Mouse (Mus musculus) midbrain, embryonic 15.5 days (tissue): Measurements from ENCODE around the gene Rexo4. TPM values are rescaled to one million over a fixed set of nuclear protein-coding genes. Genes with fewer than 3 reads are reported as not detected.

Source experiments
- ATAC-seq: fragments of 200-750 bp; cut with Nextera tagmentation; replicated peaks from 2 replicates; pipeline ENCODE4 v1.8.0; 2017; ENCODE audit warnings: moderate TSS enrichment
- H3K27ac ChIP-seq: fragments of 300-500 bp; sonication (generic); 2 replicates; pipeline ENCODE4 v1.5.1; 2015; ENCODE audit warnings: mild to moderate bottlenecking, inconsistent platforms
- H3K27me3 ChIP-seq: fragments of 300-500 bp; sonication (generic); replicated peaks from 2 replicates; pipeline ENCODE4 v1.6.1; 2015; ENCODE audit warnings: inconsistent platforms
- H3K36me3 ChIP-seq: fragments of 300-500 bp; sonication (generic); replicated peaks from 2 replicates; pipeline ENCODE4 v1.6.1; 2015; ENCODE audit warnings: inconsistent platforms
- H3K4me1 ChIP-seq: fragments of 300-500 bp; sonication (generic); 2 replicates; pipeline ENCODE4 v1.6.1; 2015; ENCODE audit warnings: inconsistent platforms
- H3K4me2 ChIP-seq: fragments of 300-500 bp; sonication (generic); 2 replicates; pipeline ENCODE4 v1.6.1; 2015; ENCODE audit warnings: inconsistent platforms, mild to moderate bottlenecking, moderate library complexity
- H3K4me3 ChIP-seq: fragments of 300-500 bp; sonication (generic); 2 replicates; pipeline ENCODE4 v1.5.1; 2015; ENCODE audit warnings: mild to moderate bottlenecking, inconsistent platforms
- H3K9ac ChIP-seq: fragments of 300-500 bp; sonication (generic); 2 replicates; pipeline ENCODE4 v1.6.1; 2015; ENCODE audit warnings: mild to moderate bottlenecking, inconsistent platforms
- H3K9me3 ChIP-seq: fragments of 300-500 bp; sonication (generic); 2 replicates; pipeline ENCODE4 v1.6.1; 2016; ENCODE audit warnings: inconsistent platforms
- WGBS: fragments of 180-500 bp; shearing (Covaris S2); methylation state at CpG from one replicate; pipeline ENCODE4 v1.1.7; 2015; ENCODE audit warnings: mixed read lengths; 5-methylcytosine and 5-hydroxymethylcytosine counted together
- polyA plus RNA-seq: library from polyadenylated mRNA; unstranded; fragments of >200 nt; fragmentation: Nextera tagmentation; extraction: Ambion mirVana; gene quantifications from 2 replicates; pipeline ENCODE4 v1.2.1, GENCODE M21; 2015

Rexo4 gene
- polyA plus RNA-seq, result 36.8 and 38.8 TPM in 2 replicates

DNA sequence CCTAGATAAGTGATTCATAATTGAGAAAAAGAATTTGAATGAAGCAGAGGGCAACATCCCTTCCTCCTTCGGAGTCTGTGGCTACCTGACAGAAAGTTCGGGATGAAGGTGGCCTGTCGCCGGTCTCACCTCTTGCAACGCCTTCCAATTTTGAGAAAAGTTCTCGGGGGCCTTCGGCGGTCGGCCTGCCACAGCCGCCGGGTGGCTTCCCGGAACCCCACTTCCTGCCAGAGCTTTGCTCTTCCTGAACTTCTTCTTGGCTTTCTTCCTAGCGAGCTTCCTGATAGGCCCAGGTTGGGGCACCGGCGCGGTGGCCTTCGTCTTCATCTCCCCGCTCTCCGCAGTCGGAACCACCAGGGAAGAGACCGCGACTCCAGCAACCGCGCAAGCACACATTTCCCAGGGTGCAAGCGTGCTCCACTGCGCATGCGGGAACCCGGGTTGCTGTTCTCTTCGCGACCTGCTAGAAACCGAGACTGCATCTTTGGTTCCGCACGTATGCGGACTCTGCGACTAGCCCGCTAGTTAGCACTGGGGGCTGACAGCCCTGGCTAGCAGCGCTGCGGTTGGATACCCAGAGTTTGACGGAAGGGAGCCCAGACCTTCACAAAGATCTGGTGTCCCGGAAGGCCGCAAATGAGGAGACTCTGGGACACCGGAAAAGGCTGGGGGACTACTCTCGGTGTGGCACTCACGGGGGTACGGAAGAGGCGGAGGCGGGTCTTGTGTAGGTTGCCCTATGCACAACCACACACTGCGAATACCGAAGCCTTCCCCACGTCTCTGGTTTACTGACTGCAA is at the start of gene Rexo4:
Gene Rexo4 (minus strand): TSS at position 464 of the 801 bp plus-strand sequence.
- peaks cover 5% of the 10 kb centered on the region for H3K36me3 ChIP-seq
- no peaks in the 10 kb centered on the region for H3K27me3 ChIP-seq
- peak within 1 kb of the TSS; percentile 99 for H3K27ac ChIP-seq
- H3K9me3 ChIP-seq, result no peaks in the 10 kb centered on the region
- under 1% methylated on average over 50 of the region's 50 CpGs for WGBS
- H3K4me2 ChIP-seq, result peak within 1 kb of the TSS; percentile 68
- H3K4me3 ChIP-seq, result peak within 1 kb of the TSS; percentile 90
- H3K9ac ChIP-seq, result peak within 1 kb of the TSS; percentile 92
- peaks cover 38% of the 10 kb centered on the region for H3K4me1 ChIP-seq
- ATAC-seq, result peak; percentile 98

DNA sequence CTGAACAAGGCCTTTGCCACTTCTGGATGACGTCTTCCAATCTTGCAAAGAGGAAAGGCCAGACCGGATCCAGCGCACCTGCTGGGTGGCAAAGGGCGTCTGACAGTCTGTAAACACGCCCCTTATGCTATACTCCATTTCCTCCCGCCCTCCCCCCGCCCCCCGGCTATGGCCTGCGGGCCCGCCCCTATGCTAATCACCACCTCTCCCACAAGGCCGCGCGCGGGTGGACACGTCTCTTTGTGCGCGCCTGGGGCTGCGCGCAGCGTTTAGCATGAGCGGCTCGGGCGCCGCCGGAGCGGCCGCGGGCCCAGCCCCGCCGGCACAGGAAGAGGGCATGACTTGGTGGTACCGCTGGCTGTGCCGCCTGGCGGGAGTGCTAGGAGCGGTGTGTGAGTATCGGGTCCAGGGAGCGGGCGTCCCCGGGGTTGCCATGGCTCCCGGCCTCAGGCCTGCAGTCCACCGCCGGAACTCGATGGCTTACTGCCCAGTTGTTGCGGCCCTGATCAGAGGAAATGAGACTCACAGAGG is 45.6 kb upstream of the Rexo4 start, which contains the start of gene Cacfd1:
Gene Cacfd1 (plus strand): TSS at position 213 of the 531 bp plus-strand sequence.
- peak within 1 kb of the TSS; percentile 65 for H3K4me3 ChIP-seq
- under 1% methylated on average over 41 of the region's 43 CpGs for WGBS
- peak; percentile 94 for ATAC-seq
- H3K27ac ChIP-seq, result peak within 1 kb of the TSS; percentile 85
- no peaks in the 10 kb centered on the region for H3K9me3 ChIP-seq
- H3K27me3 ChIP-seq, result no peaks in the 10 kb centered on the region
- peaks cover 9% of the 10 kb centered on the region; the same call in 1 of the 2 replicates for H3K36me3 ChIP-seq
- peak within 1 kb of the TSS; percentile 86 for H3K9ac ChIP-seq
- peak within 1 kb of the TSS; percentile 57 for H3K4me2 ChIP-seq
- peaks cover 23% of the 10 kb centered on the region for H3K4me1 ChIP-seq

DNA sequence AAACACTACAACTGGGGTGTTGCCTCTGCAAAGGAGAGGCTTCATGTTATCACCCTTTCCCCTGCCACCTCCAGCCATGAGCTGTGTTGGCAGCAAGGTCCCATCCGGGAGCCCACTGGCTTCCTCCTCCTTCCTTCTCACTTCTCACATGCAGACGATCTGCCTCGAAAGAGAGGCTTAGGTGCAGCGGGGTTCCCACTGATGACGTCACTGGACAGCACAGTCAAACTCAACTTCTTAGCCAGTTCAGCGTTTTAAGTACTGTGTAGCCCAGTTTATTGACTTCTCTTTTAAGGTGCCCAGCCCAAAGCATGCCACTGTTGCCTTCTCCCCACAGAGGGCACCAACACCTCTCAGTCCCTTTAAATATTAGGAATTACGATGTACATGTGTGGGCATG is 43.5 kb upstream of the Rexo4 start:
- no peaks in the 10 kb centered on the region for H3K36me3 ChIP-seq
- peaks cover 23% of the 10 kb centered on the region for H3K4me1 ChIP-seq
- no peak for ATAC-seq
- H3K4me3 ChIP-seq, result no peak overlapping the region
- H3K27ac ChIP-seq, result no peak overlapping the region
- WGBS, result 73% methylated on average over 7 of the region's 7 CpGs
- H3K4me2 ChIP-seq, result no peak overlapping the region
- H3K9me3 ChIP-seq, result no peaks in the 10 kb centered on the region
- H3K27me3 ChIP-seq, result no peaks in the 10 kb centered on the region
- H3K9ac ChIP-seq, result no peak overlapping the region

DNA sequence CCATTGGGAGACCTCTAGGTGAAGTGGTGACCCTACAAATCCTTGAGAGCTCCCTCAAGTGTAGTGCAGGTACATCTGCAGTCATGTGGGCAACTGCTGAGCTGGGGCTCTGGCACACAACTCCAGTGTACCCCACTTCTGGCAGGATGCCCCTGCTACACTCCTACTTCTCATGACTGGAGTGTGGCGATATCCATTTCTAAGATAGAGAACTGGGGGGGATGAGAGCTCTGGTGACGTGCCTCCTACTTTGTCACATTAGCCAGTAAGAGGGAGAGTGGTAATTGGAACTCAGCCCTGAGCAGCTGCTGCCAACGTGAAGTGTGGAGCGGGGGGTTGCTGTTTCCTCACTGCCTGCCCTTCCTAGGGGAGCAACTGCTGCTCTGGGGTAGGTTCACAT is 42.1 kb upstream of the Rexo4 start:
- Histone ChIP-seq H3K27me3 (no peaks in the 10 kb centered on the region), H3K27ac (no peak overlapping the region), H3K36me3 (no peaks in the 10 kb centered on the region), H3K9ac (no peak overlapping the region), H3K4me2 (no peak overlapping the region), H3K9me3 (no peaks in the 10 kb centered on the region), H3K4me3 (no peak overlapping the region), H3K4me1 (peaks cover 17% of the 10 kb centered on the region)
- no peak for ATAC-seq
- 73% methylated on average over 4 of the region's 4 CpGs for WGBS

DNA sequence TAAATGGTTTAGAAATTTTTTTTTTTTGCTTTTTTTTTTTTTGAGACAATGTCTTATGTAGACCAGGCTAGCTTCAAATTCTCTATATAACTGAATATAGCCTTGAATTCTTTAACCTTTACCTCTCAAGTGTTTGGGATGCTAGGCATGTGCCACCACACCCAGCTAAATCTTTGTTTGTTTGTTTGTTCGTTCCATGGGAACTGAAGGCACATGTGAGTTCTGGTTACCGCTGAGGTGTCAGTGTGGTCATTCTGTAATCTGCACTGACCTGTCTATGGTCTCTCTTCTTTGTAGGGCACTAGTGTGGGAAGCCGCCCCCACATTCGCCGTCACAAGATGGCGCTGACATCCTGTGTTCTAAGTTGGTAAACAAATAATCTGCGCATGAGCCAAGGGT is 33.8 kb upstream of the Rexo4 start:
- ATAC-seq, result no peak
- WGBS, result 94% methylated on average over 7 of the region's 7 CpGs
- H3K9ac ChIP-seq, result no peak overlapping the region
- no peaks in the 10 kb centered on the region for H3K36me3 ChIP-seq
- H3K27me3 ChIP-seq, result no peaks in the 10 kb centered on the region
- no peaks in the 10 kb centered on the region for H3K4me1 ChIP-seq
- H3K4me3 ChIP-seq, result no peak overlapping the region
- H3K9me3 ChIP-seq, result no peaks in the 10 kb centered on the region
- no peak overlapping the region for H3K27ac ChIP-seq
- H3K4me2 ChIP-seq, result no peak overlapping the region

DNA sequence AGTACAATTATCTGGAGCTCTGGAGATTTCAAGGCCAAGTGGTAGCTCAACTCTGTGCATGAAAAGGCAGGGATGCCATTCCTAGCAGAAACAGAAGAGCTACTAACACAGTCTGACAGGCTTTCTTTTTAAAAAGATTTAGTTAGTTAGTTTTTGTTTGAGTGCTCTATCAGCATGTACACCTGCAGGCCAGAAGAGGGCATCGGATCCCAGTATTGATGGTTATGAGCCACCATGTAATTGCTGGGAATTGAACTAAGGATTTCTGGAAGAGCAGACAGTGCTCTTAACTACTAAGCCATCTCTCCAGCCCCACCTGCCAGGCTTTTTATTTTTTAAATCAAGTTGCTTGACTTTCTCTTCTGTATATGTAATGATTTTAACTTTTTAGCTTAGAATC is 33.3 kb upstream of the Rexo4 start:
- H3K27me3 ChIP-seq, result no peaks in the 10 kb centered on the region
- no peaks in the 10 kb centered on the region for H3K36me3 ChIP-seq
- 76% methylated on average over 1 of the region's 1 CpGs for WGBS
- no peak overlapping the region for H3K4me3 ChIP-seq
- no peak overlapping the region for H3K9ac ChIP-seq
- no peak overlapping the region for H3K4me2 ChIP-seq
- H3K9me3 ChIP-seq, result no peaks in the 10 kb centered on the region
- H3K27ac ChIP-seq, result no peak overlapping the region
- no peaks in the 10 kb centered on the region for H3K4me1 ChIP-seq
- ATAC-seq, result no peak

DNA sequence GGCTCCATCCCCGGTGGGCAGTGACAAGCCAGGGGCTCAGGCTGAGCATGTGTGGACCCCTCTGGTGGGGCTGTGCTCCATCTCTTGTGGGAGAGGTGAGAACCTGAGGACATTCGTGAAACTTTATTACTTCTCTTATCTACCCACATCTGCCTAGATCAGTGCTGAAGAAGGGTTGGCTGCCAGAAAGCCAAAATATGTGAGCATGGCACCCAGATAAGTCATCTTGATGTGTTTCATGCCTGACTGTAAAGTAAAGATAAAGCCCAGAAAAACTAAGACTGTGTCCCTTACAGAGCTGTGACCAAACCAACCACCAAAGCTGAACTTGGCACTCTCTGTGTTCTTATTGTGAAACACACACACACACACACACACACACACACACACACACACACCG is 29.8 kb upstream of the Rexo4 start:
- no peak for ATAC-seq
- H3K4me3 ChIP-seq, result no peak overlapping the region
- H3K27me3 ChIP-seq, result no peaks in the 10 kb centered on the region
- 81% methylated on average over 3 of the region's 3 CpGs for WGBS
- H3K9me3 ChIP-seq, result no peaks in the 10 kb centered on the region
- H3K4me1 ChIP-seq, result no peaks in the 10 kb centered on the region
- H3K27ac ChIP-seq, result no peak overlapping the region
- no peaks in the 10 kb centered on the region for H3K36me3 ChIP-seq
- no peak overlapping the region for H3K4me2 ChIP-seq
- H3K9ac ChIP-seq, result no peak overlapping the region

DNA sequence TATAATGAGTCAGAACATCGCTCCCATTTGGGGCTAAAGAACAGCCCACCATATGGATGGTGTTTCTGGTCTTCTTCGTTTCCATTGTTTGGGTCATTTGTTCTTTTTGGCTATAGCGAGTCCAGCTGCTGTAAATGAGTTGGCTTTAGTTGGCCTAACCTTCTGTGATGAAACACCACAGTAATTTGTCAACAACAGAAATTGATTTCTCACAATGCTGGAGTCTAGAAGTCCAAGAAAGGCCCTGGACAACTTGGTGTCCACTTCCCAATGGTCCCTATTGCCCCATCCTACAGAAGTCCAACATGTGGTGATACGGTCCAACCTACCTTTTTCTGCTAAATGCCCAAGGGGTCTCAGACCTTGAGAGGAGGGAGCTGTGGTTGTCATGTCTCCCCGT is 20.5 kb upstream of the Rexo4 start:
- Histone ChIP-seq H3K36me3 (no peaks in the 10 kb centered on the region), H3K4me2 (no peak overlapping the region), H3K9me3 (no peaks in the 10 kb centered on the region), H3K27ac (no peak overlapping the region), H3K9ac (no peak overlapping the region), H3K27me3 (0 out of 2 replicates have a peak, but pooled peaks cover 3% of the 10 kb centered on the region), H3K4me1 (no peaks in the 10 kb centered on the region), H3K4me3 (no peak overlapping the region)
- ATAC-seq, result no peak
- 86% methylated on average over 5 of the region's 5 CpGs for WGBS

DNA sequence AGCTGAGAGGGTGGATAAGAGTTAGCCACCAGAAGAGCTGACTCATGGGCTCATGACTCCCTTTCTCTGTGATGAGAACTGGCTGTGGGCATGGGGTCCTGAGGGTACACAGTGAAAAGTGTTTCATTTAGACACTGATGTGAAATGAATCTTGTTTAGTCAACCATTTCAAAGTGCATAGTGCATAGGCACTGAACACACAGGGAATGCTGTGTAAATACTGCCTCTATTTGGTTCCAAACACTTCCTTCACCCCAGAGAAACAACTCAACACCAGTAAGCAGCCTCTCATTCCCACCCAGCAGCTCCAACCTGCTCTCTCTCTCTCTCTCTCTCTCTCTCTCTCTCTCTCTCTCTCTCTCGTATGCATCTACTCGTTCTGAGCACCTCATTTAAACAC is 20.0 kb upstream of the Rexo4 start:
- WGBS, result 69% methylated on average over 2 of the region's 2 CpGs
- no peak overlapping the region for H3K9ac ChIP-seq
- no peaks in the 10 kb centered on the region for H3K4me1 ChIP-seq
- H3K4me2 ChIP-seq, result no peak overlapping the region
- no peak overlapping the region for H3K27ac ChIP-seq
- 0 out of 2 replicates have a peak, but pooled peaks cover 3% of the 10 kb centered on the region for H3K27me3 ChIP-seq
- no peaks in the 10 kb centered on the region for H3K9me3 ChIP-seq
- H3K36me3 ChIP-seq, result no peaks in the 10 kb centered on the region
- no peak for ATAC-seq
- H3K4me3 ChIP-seq, result no peak overlapping the region

DNA sequence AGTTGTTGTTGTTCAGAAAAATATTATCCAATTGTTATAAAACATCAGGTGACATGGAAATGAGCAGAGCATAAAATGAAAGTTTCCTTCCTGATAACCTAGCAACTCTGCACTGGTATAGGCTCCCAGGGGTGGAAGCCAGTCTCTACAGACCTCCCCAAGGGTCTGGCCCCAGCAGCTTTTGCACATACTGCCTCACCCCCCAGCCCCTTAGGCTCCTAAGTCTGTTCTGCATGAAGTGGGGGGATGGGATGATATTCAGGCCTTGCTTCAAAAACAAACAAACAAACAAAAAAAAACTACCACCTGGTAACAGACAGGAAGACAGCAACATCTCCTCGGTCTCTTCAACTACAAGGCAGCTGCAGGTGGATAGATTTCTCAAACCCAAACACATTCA is 16.2 kb upstream of the Rexo4 start:
- H3K27ac ChIP-seq, result no peak overlapping the region
- ATAC-seq, result no peak
- no peaks in the 10 kb centered on the region for H3K9me3 ChIP-seq
- WGBS, result 70% methylated on average over 1 of the region's 1 CpGs
- no peak overlapping the region for H3K4me3 ChIP-seq
- H3K4me1 ChIP-seq, result no peaks in the 10 kb centered on the region
- no peak overlapping the region for H3K4me2 ChIP-seq
- H3K9ac ChIP-seq, result no peak overlapping the region
- 0 out of 2 replicates have a peak, but pooled peaks cover 3% of the 10 kb centered on the region for H3K27me3 ChIP-seq
- no peaks in the 10 kb centered on the region for H3K36me3 ChIP-seq

DNA sequence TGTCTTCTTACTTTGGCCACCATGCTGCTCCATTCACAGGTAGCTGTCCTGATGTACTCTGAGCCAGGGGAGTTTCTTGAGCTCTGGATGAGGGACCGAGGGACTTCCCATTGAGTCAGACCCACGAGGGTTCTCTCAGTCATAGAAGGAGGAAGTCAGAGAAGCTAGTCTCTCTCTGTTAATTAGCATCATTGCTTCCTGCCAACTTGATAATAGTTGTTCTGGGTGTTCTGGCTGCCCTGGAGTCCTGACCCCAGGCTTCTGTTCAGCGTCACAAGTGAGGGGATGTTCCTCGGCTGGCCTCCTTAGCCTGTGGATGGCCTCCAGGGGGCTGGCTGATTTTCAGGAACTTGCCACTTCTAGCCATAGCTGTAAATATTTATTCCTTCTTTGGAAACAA is 9.8 kb upstream of the Rexo4 start:
- no peaks in the 10 kb centered on the region for H3K9me3 ChIP-seq
- H3K4me2 ChIP-seq, result no peak overlapping the region
- no peak overlapping the region for H3K4me3 ChIP-seq
- H3K27me3 ChIP-seq, result no peaks in the 10 kb centered on the region
- 68% methylated on average over 4 of the region's 4 CpGs for WGBS
- H3K36me3 ChIP-seq, result no peaks in the 10 kb centered on the region
- H3K4me1 ChIP-seq, result no peaks in the 10 kb centered on the region
- no peak overlapping the region for H3K9ac ChIP-seq
- H3K27ac ChIP-seq, result no peak overlapping the region
- ATAC-seq, result no peak

DNA sequence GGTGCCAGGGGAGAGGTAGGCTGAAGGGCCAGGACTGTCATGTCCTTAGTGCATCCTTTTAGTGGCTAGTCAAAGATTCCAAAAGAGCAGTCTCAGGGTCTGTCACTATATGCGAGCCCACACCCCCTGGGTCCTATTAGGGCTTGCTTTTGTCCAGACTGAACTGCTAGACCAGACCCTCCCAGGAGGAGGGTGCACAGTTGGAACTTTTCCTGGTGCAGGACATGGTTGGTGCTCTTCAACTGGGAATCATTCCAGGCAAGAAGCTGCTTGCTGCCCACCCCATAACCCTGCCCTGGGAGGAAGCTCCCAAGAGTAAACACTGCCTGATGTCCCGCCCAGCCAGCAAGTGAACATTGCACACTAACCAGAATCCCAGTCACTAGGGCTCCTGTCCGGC is 8.9 kb upstream of the Rexo4 start, which contains the start of gene Adamts13:
Gene Adamts13 (plus strand): TSS at position 301 of the 400 bp plus-strand sequence.
- no peak for ATAC-seq
- Histone ChIP-seq H3K4me2 (no peak within 1 kb of the TSS), H3K4me1 (no peaks in the 10 kb centered on the region), H3K9ac (no peak within 1 kb of the TSS), H3K36me3 (no peaks in the 10 kb centered on the region), H3K27ac (no peak within 1 kb of the TSS), H3K27me3 (no peaks in the 10 kb centered on the region), H3K9me3 (no peaks in the 10 kb centered on the region), H3K4me3 (no peak within 1 kb of the TSS)
- WGBS, result 78% methylated on average over 3 of the region's 3 CpGs

DNA sequence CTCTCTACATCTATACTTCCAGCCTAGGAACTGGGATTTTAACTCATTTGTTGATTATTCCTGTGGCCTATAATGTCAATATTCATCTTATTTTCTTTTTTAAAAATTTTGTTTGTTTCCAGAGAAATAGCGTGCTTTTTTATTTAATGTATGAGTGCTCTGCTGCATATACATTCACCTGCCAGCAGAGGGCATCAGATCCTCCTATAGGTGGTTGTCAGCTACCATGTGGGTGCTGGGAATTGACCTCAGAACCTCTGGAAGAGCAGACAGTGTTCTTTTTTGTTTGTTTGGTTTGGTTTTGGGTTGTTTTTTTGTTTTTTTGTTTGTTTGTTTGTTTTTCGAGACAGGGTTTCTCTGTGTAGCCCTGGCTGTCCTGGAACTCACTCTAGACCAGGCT is 3.1 kb upstream of the Rexo4 start:
- H3K36me3 ChIP-seq, result no peaks in the 10 kb centered on the region
- no peak overlapping the region for H3K4me3 ChIP-seq
- no peak overlapping the region for H3K9ac ChIP-seq
- H3K27ac ChIP-seq, result no peak overlapping the region
- no peaks in the 10 kb centered on the region for H3K9me3 ChIP-seq
- no peak overlapping the region for H3K4me2 ChIP-seq
- H3K4me1 ChIP-seq, result peaks cover 19% of the 10 kb centered on the region
- 80% methylated on average over 2 of the region's 2 CpGs for WGBS
- no peak for ATAC-seq
- no peaks in the 10 kb centered on the region for H3K27me3 ChIP-seq
